Mouse (Mus musculus) CD4-positive, CD25-positive, alpha-beta regulatory T cell, adult 4 months (primary cell): ENCODE results near the gene Slc16a1. TPM values are rescaled to one million over a fixed set of nuclear protein-coding genes. Genes with fewer than 3 reads are reported as not detected.

Experiments
- ATAC-seq: one replicate; pipeline ENCODE4 v1.8.0; 2017
- polyA plus RNA-seq, 2 experiments: library from polyadenylated mRNA; unstranded; fragments of 100-300 nt; shearing (Covaris generic); gene quantifications; one replicate each; pipeline ENCODE4 v1.2.1; 2017

The Slc16a1 gene
- polyA plus RNA-seq, 2 experiments from 2014 or later, result 6.0 to 6.6 TPM

GRCm38 (mm10) chr3:104638932-104639748 lies 672 bp downstream of the Slc16a1 start:
- peak; percentile 42 for ATAC-seq

DNA sequence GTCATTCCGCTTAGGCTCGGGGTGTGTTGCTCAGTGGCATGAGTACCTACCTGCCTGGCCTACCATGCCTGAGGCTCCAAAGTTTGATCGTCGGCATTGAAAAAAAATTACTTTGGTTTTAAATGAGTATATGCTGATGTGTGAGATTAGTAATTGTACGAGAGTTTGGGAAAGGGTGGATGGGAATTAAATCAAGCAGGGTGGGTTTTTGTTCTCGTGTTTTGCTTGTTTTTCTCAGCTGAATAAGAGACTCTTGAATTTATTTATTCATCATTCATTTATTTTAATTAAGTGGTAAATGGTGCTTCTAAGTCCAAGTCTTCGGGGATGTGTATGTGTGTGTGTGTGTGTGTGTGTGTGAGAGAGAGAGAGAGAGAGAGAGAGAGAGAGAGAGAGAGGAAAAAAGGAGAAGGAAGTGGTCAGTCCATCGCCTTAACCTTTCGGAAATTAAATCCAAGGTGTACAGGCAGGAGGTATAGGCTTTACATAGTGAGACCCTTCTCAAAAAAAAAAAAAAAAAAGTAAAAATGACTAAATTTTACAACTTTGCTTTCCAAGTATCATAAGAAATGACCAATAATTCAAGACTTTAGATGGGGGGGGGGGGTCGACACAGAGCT lies 1.4 kb downstream of the Slc16a1 start:
- ATAC-seq, result no peak

- peak; percentile 11 for ATAC-seq
Observed at GRCm38 (mm10) chr3:104640855-104641254, 2.4 kb downstream of the Slc16a1 start.

- ATAC-seq, result no peak
Observed at GRCm38 (mm10) chr3:104641313-104641712, 2.8 kb downstream of the Slc16a1 start.

DNA sequence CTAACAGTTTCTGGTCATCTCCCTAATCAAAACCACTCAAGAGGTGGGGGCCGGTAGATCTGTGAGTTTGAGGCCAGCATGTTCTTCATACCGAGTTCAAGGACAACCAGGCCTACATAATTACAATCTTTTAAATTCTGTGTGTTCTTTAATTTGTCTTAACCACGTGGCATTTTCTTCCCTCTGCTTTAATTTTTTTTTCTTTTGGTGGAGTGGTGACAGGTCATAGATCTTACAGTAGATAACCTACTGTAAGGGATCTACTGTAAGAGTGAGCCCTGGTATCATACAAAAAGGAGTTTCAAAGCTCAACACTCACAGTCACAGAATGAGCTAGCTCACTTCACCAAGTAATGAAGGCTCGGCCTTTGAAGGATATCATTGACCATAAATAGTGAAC lies 4.6 kb downstream of the Slc16a1 start:
- no peak for ATAC-seq

- peak; percentile 79 for ATAC-seq
Observed at GRCm38 (mm10) chr3:104643810-104644270, 5.4 kb downstream of the Slc16a1 start.

DNA sequence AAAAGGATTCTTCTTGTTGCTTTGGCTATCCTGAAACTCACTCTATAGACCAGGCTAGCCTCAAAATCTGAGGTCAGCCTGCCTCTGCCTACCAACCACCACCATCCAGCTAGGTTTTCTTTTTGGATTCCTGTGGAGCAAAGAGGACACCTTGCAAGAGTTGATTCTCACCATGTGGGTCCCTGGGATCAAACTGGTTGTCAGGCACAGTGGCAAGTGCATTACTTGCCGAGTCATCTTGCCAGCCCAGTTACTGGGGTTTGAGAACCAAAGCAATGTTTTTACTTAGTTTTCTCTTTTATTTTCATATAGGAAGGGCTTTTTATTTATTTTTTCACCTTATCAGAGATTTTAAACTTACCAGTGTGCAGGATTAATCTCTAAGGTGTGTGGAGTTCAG lies 5.9 kb downstream of the Slc16a1 start:
- no peak for ATAC-seq

GRCm38 (mm10) chr3:104654219-104654618 lies 15.8 kb downstream of the Slc16a1 start:
- no peak for ATAC-seq

DNA sequence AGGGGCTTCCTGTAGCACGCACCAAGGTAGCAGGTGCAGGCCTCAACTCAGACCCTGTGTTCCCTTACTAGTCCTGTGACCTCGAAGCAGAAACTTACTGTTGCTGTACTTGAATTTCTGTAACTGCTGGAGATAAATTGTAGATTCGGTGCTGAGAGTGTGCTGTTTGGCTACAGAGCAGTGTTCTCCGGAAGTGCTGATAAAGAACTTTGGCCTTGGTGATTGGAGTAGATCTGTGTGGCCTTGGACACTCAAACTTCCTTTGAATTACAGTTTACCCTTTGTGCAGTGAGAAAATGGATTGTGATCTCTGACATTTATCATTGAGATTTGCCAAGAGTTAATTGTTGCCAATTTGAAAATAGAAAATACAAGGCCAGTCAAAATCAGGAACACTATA lies 16.5 kb downstream of the Slc16a1 start:
- ATAC-seq, result no peak

- ATAC-seq, result no peak
Observed at GRCm38 (mm10) chr3:104658706-104659105, 20.2 kb downstream of the Slc16a1 start.

DNA sequence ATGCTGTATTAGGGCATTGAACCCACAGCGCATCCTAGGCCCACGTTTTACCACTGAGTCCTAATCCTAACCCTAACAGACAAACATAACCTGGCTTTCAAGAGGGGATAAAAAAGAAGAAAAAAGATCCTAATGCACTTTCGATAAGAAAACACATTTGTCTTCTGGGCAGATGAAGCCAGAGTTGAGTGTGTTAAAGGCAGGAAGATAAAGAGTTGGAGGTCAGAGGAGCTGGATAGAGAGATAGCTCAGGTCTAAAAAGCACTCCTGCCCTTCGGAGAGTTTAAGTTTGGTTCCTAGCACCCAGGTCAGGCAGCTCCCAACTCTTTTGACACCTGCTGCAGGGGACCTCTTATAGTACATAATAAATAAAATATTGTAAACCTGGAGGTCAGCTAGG lies 21.3 kb downstream of the Slc16a1 start:
- ATAC-seq, result no peak

DNA sequence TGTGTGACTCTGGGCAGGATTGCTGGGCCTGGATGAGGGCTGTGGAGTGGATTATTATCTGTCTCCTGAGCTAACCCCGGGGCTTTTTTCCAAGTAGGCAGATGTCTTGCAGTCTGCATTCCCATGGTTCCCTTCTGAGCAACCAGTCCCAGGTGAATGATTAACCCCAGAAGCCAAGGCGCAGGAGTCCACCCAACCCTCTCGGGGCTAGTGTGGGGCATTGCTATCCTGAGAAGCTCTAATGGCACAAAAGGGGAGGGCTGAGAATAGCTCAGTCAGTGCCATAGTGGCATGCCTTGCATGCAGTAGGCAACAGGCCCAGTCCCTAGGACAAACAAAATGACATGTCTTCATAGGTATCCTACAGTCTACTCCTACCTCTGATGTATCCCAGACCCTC lies 22.1 kb downstream of the Slc16a1 start:
- ATAC-seq, result no peak

GRCm38 (mm10) chr3:104662007-104662406 lies 23.5 kb downstream of the Slc16a1 start:
- ATAC-seq, result no peak

GRCm38 (mm10) chr3:104662926-104663325 lies 24.5 kb downstream of the Slc16a1 start:
- ATAC-seq, result no peak

GRCm38 (mm10) chr3:104666950-104667349 lies 28.5 kb downstream of the Slc16a1 start:
- no peak for ATAC-seq

DNA sequence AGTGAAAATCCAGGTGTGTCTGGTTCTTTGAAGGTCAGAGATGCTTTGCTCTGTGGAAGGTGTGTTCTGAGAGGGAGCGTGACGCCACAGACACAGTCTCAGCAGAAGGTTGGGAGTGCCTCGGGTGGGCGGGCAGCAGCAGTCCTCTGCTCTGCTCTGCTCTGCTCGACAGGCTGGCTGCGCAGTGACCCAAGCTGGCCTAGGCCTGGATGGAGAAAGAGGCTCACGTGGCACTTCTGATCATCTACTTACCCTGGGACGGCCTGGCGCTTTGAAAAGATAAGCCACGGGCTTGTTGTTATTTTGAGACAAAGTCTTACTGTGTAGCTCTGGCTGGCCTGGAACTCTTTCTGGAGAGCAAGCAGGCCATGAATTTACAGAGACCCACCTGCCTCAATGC lies 29.0 kb downstream of the Slc16a1 start:
- no peak for ATAC-seq

DNA sequence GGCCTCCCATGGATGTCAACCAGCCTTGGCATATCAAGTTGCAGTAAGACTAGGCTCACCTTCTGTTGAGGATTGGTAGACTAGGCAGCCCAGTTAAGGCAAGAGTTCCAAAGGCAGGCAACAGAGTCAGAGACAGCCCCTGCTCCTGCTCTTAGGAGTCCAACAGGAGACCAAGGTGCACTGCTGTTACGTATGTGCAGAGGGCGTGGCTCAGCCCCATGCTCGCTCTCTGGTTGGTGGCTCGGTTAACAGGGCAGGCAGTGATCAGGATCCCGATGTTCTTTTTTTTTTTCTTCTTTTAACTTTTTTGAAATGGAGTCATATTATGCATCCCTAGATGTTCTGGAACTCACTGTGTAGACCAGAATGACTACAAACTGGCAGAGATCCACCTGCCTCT lies 30.5 kb downstream of the Slc16a1 start:
- ATAC-seq, result no peak

DNA sequence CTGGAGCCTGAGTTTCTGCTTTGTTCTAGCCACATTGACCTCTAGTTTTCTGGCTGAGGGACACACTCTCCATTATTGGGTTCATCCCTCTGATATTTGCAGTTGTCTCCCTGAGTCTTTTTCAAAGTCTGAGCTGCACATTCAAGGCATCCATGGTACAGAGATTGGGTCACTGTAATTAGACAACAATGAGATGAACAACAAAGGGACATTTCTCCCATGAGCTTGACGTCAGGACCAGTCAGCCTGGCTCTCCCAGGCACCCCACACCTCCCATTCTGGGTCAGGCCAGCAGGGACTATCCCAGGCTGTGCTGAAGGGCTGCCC lies 31.4 kb downstream of the Slc16a1 start:
- ATAC-seq, result no peak

- peak; percentile 41 for ATAC-seq
Observed at GRCm38 (mm10) chr3:104670183-104671020, 31.9 kb downstream of the Slc16a1 start.

DNA sequence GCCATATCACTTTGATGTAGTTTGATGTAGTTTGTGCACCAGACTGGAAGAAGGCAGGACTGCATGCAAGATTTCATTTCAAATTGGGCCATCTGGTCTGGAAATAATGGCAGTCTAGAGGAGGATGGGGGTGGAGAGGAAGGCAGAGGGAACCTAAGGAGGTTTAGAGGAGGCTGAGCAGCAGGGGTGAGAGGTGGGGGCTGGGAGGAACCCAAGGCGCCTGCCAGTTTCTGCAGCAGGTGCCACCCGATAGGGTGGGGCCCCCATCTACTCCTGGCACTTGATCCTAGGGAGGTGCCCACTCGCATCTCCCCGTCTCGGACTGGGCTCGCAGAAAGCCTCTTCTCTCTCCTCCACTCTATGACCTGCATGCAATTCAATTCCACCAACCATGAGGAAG lies 33.1 kb downstream of the Slc16a1 start:
- no peak for ATAC-seq

GRCm38 (mm10) chr3:104672041-104672440 lies 33.6 kb downstream of the Slc16a1 start:
- ATAC-seq, result no peak

- ATAC-seq, result no peak
Observed at GRCm38 (mm10) chr3:104673642-104674328, 35.3 kb downstream of the Slc16a1 start.
